32 mouse cellular contexts compared by ENCODE assay signal in the genomic region with DNA sequence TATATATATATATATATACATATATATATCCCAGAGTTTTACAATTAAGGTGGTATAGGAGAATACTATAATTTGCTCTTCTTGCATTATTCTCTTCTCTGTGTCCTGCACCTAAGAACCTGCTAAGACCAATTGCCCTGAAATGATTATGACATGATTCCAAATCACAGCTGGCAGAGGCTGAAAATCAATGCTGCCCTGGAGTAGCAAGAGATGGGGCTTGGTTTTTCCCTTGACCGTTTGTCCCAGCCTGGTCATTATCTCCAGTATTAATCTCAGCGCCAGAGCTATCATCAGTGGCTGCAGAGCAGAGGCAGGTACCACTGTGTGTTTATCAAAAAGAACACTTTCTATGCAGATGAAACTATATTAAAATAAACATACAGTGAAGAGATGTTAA.
"Had no signal": no experiment of that assay in that cellular context is flagged by ENCODE, and none has a peak within 500 bp of the region (broad histone marks: within the 10 kb centered on the region; RNA-seq: fewer than 3 reads in every experiment).

No protein-coding gene starts in this region.

- H3K9ac ChIP-seq: limb, embryonic 12.5 days; limb, embryonic 13.5 days; limb, embryonic 15.5 days; liver, embryonic 13.5 days; liver, embryonic 14.5 days; liver, embryonic 15.5 days; liver, postnatal 0 days; lung, embryonic 14.5 days; lung, embryonic 15.5 days; midbrain, embryonic 12.5 days; midbrain, embryonic 13.5 days; midbrain, embryonic 15.5 days; neural tube, embryonic 12.5 days had no signal

- H3K36me3 ChIP-seq: limb, embryonic 10.5 days; limb, embryonic 12.5 days; limb, embryonic 13.5 days; limb, embryonic 15.5 days; liver, embryonic 13.5 days; liver, embryonic 15.5 days; lung, embryonic 15.5 days; midbrain, embryonic 10.5 days; midbrain, embryonic 12.5 days; midbrain, embryonic 13.5 days; midbrain, embryonic 15.5 days; neural tube, embryonic 12.5 days had no signal

- H3K9me3 ChIP-seq: limb, embryonic 10.5 days; limb, embryonic 12.5 days; limb, embryonic 13.5 days; limb, embryonic 15.5 days; liver, embryonic 13.5 days; liver, embryonic 15.5 days; lung, embryonic 15.5 days; megakaryocyte, embryonic 14.5 days; midbrain, embryonic 10.5 days; midbrain, embryonic 12.5 days; midbrain, embryonic 13.5 days; midbrain, embryonic 15.5 days; neural tube, embryonic 12.5 days had no signal

- H3K4me3 ChIP-seq: left cerebral cortex, adult 2 months; limb, embryonic 10.5 days; limb, embryonic 12.5 days; limb, embryonic 13.5 days; limb, embryonic 15.5 days; liver, embryonic 13.5 days; liver, embryonic 15.5 days; lung, embryonic 15.5 days; megakaryocyte, embryonic 14.5 days; midbrain, embryonic 10.5 days; midbrain, embryonic 12.5 days; midbrain, embryonic 13.5 days; midbrain, embryonic 15.5 days; myocyte; neural tube, embryonic 12.5 days had no signal

- DNase-seq: left cerebral cortex, postnatal 4 days; liver; liver, embryonic 13.5 days; liver, postnatal 0 days; lung, adult 18-20 months; lung, adult 2 months; lung, embryonic 14.5 days; lung, postnatal 10 days; lung, postnatal 14 days; lung, postnatal 36 days; lung, postnatal 4 days; midbrain, embryonic 14.5 days had no signal

- H3K27me3 ChIP-seq: limb, embryonic 12.5 days; limb, embryonic 13.5 days; limb, embryonic 15.5 days; liver, embryonic 13.5 days; liver, embryonic 15.5 days; lung, embryonic 15.5 days; midbrain, embryonic 12.5 days; midbrain, embryonic 13.5 days; midbrain, embryonic 15.5 days; neural tube, embryonic 12.5 days had no signal

- H3K27ac ChIP-seq: left cerebral cortex, adult 2 months; limb, embryonic 10.5 days; limb, embryonic 12.5 days; limb, embryonic 13.5 days; limb, embryonic 15.5 days; liver, embryonic 13.5 days; liver, embryonic 14.5 days; liver, embryonic 15.5 days; lung, embryonic 15.5 days; macrophage; midbrain, embryonic 10.5 days; midbrain, embryonic 12.5 days; midbrain, embryonic 13.5 days; midbrain, embryonic 15.5 days; neural tube, embryonic 12.5 days had no signal

- H3K4me1 ChIP-seq: limb, embryonic 10.5 days; limb, embryonic 12.5 days; limb, embryonic 13.5 days; limb, embryonic 15.5 days; liver, embryonic 13.5 days; liver, embryonic 15.5 days; lung, embryonic 15.5 days; megakaryocyte, embryonic 14.5 days; midbrain, embryonic 10.5 days; midbrain, embryonic 12.5 days; midbrain, embryonic 13.5 days; midbrain, embryonic 15.5 days; neural tube, embryonic 12.5 days had no signal

- H3K4me2 ChIP-seq: limb, embryonic 12.5 days; limb, embryonic 13.5 days; limb, embryonic 15.5 days; liver, embryonic 11.5 days; liver, embryonic 13.5 days; liver, embryonic 15.5 days; lung, embryonic 14.5 days; lung, embryonic 15.5 days; midbrain, embryonic 11.5 days; midbrain, embryonic 12.5 days; midbrain, embryonic 13.5 days; midbrain, embryonic 15.5 days; neural tube, embryonic 12.5 days had no signal

- ATAC-seq: liver, postnatal 0 days; lung, postnatal 0 days; midbrain, embryonic 13.5 days; midbrain, embryonic 15.5 days; midbrain, embryonic 16.5 days had no signal
